Mouse (Mus musculus) embryo, embryonic 9.5 days (tissue): ENCODE measurements around the gene Itpa.

ENCODE experiments used
- DNase-seq: peaks from one replicate; pipeline ENCODE4 v3.0.0-alpha.2; 2017; ENCODE audit errors: extremely low spot score

Itpa gene

DNA sequence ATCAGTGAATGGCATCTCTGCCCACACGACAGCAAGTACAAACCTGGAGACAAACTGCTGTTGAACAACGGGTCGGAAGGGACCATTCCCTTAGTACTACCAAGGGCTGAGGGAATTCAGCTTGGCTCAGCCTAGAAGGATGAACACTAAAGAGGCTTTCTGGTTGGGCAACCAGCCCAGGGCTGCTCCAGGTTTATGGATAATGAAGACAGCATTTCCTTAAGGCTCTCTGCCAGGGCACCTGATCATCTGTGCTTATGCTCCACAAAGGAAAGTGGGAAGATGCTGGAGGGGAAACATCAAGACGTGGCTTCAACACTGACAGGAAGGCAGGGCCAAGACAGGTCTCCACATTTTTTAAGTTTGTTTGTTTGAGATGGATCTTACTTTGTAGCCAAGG is 57.0 kb downstream of the Itpa start:
- DNase-seq: no peak

DNA sequence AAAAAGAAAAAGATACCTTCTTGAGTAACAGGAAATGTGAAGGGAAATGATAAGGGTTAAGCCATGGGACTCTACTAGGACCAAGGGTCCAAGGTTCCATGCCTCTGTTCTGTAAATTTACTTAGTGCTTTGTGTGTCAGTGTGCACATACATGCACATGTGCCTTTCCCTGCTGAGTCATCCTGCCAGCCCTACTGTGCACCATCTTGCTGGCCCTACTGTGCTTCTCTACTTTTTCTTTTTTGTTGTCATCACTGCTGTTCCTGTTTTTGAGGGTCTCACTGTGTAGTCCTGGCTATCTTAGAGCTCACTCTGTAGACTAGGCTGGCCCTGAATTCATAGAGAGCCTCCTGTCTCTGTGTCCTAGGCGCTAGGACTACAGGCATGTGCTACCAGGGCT is 60.3 kb downstream of the Itpa start:
- no peak for DNase-seq

GRCm38 (mm10) chr2:130728906-130729585 is 61.6 kb downstream of the Itpa start:
- DNase-seq: no peak

DNA sequence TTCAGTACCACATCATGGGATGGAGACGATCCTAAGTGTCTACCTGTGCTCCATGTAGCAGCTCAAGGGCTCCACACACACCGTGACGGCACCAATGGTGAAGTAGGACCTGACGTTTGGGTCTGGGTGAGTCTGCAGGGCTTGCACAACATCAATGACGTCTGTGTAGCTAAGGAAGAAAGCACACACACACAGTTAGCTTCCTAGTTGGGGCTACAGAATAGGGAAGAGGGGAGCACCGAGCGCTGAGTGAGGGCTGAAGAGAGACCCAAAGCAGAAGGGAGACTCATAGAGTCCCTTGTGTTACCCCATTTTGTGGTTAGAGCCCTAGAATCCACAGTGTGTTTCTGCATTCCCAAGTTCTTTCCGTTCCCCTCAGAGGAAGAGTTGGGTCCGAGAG is 63.3 kb downstream of the Itpa start:
- no peak for DNase-seq
